ENCODE assay signal across 10 mouse cellular contexts in the genomic region with DNA sequence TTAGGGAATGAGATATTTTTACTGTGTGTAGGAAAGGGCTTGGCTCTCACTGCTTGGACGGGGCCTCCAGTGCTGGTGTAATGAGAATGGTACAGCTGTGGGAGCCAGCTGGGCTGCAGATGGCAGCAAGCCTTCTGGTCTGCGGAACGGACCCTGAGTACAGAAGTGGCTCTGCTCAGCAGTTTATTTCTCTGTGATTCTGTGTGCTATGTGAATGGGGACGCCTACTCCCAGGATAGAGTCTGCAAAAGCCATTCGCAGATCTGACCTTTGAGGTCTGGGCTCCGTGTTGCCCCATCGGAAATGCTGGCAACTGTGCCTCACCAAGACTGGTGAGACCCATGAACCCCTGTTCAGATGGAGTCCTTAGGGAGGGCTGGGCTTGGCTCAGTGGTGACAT. TPM values are rescaled to one million over a fixed set of nuclear protein-coding genes. Genes with fewer than 3 reads are reported as not detected.
DNase-seq lines count a peak whose midpoint lies in the region; ATAC-seq and TF ChIP-seq lines count a peak whose summit lies in the region.
"Had no signal": no experiment of that assay in that cellular context is flagged by ENCODE, and none has a peak within 500 bp of the region (broad histone marks: within the 10 kb centered on the region; RNA-seq: fewer than 3 reads in every experiment).

No protein-coding gene starts in this region.

- intact Hi-C loops in heart, postnatal 25 days (cut with DNase I): no loop called here

- H3K4me2 ChIP-seq in heart, postnatal 0 days (ENCODE audit: low read depth, low read length): peak overlapping the region; percentile 5; the same call in 1 of the 2 replicates
- H3K4me2 ChIP-seq in embryonic facial prominence, embryonic 14.5 days (ENCODE audit: low read depth, low read length): peak overlapping the region; percentile 77
- peak overlapping the region; percentile 93 for H3K4me2 ChIP-seq in intestine, embryonic 16.5 days (ENCODE audit: low read depth, low read length)
- H3K4me2 ChIP-seq in midbrain, embryonic 16.5 days (ENCODE audit: low read length): peak overlapping the region; percentile 82
- H3K4me2 ChIP-seq: liver, embryonic 15.5 days had no signal

- peaks cover 33% of the 10 kb centered on the region for H3K27me3 ChIP-seq in heart, postnatal 0 days (ENCODE audit: control insufficient read depth, insufficient read depth, low read length)
- H3K27me3 ChIP-seq in embryonic facial prominence, embryonic 14.5 days (replicated peaks; ENCODE audit: control insufficient read depth, insufficient read depth, low read length): peaks cover 16% of the 10 kb centered on the region; the same call in 1 of the 2 replicates
- no peaks in the 10 kb centered on the region for H3K27me3 ChIP-seq in intestine, embryonic 16.5 days (replicated peaks; ENCODE audit: control insufficient read depth, insufficient read depth, low read length)
- peaks cover 5% of the 10 kb centered on the region; the same call in 1 of the 2 replicates for H3K27me3 ChIP-seq in midbrain, embryonic 16.5 days (ENCODE audit: control insufficient read depth, insufficient read depth, low read depth, low read length)

- H3K4me3 ChIP-seq in heart, postnatal 0 days (ENCODE audit: low read depth, low read length): 0 out of 2 replicates have a peak overlapping the region, but pooled peaks have one; percentile 73
- H3K4me3 ChIP-seq in embryonic facial prominence, embryonic 14.5 days (ENCODE audit: low read depth, low read length): peak overlapping the region; percentile 67
- H3K4me3 ChIP-seq in intestine, embryonic 16.5 days (ENCODE audit: low read length): peak overlapping the region; percentile 77
- peak overlapping the region; percentile 74 for H3K4me3 ChIP-seq in midbrain, embryonic 16.5 days (ENCODE audit: low read depth, low read length)
- H3K4me3 ChIP-seq: erythroblast, embryonic 14.5 days; liver, embryonic 15.5 days had no signal

- no peak for DNase-seq in heart, postnatal 0 days (ENCODE audit: low spot score)
- DNase-seq in heart, postnatal 25 days (ENCODE audit: low spot score): no peak
- DNase-seq in embryonic facial prominence, embryonic 14.5 days (ENCODE audit: low spot score): peak; percentile 80
- no peak for DNase-seq in T-cell, adult 2 months (ENCODE audit: low spot score)
- DNase-seq in cerebellum, postnatal 36 days: no peak
- DNase-seq in spleen, postnatal 10 days (ENCODE audit: low spot score in 2 of 2): no peak

- peaks cover 7% of the 10 kb centered on the region; the same call in 1 of the 2 replicates for H3K4me1 ChIP-seq in heart, postnatal 0 days (ENCODE audit: control insufficient read depth, insufficient read depth)
- H3K4me1 ChIP-seq in embryonic facial prominence, embryonic 14.5 days (ENCODE audit: control insufficient read depth, insufficient read depth, low read length): 0 out of 2 replicates have a peak, but pooled peaks cover 4% of the 10 kb centered on the region
- peaks cover 10% of the 10 kb centered on the region for H3K4me1 ChIP-seq in intestine, embryonic 16.5 days (ENCODE audit: control insufficient read depth, insufficient read depth, low read length)
- peaks cover 12% of the 10 kb centered on the region; the same call in 1 of the 2 replicates for H3K4me1 ChIP-seq in midbrain, embryonic 16.5 days (ENCODE audit: control insufficient read depth, insufficient read depth, low read length)
- H3K4me1 ChIP-seq: liver, embryonic 15.5 days had no signal

- TF ChIP-seq EP300 in heart, postnatal 0 days (IDR thresholded peaks at IDR 0.05; ENCODE audit: low read depth): no peak

- TF ChIP-seq CTCF in heart, postnatal 0 days (IDR thresholded peaks at IDR 0.05; ENCODE audit: low read depth): no peak

- no peak overlapping the region for H3K27ac ChIP-seq in heart, postnatal 0 days (ENCODE audit: low read depth)
- H3K27ac ChIP-seq in embryonic facial prominence, embryonic 14.5 days (replicated peaks; ENCODE audit: low read depth, low read length): no peak overlapping the region; the same call in 1 of the 2 replicates
- no peak overlapping the region for H3K27ac ChIP-seq in intestine, embryonic 16.5 days (ENCODE audit: low read length)
- no peak overlapping the region for H3K27ac ChIP-seq in midbrain, embryonic 16.5 days (ENCODE audit: low read length)
- H3K27ac ChIP-seq: liver, embryonic 15.5 days had no signal

- ATAC-seq in heart, postnatal 0 days (ENCODE audit: insufficient read depth, low read depth): no peak
- ATAC-seq in embryonic facial prominence, embryonic 14.5 days (ENCODE audit: low read depth): peak; percentile 31; the same call in 1 of the 2 replicates
- ATAC-seq in intestine, embryonic 16.5 days: no peak
- no peak; the same call in 1 of the 2 replicates for ATAC-seq in midbrain, embryonic 16.5 days

- no peaks in the 10 kb centered on the region for H3K9me3 ChIP-seq in heart, postnatal 0 days (replicated peaks; ENCODE audit: control insufficient read depth, low read length)
- H3K9me3 ChIP-seq in embryonic facial prominence, embryonic 14.5 days (ENCODE audit: control insufficient read depth, low read length): no peaks in the 10 kb centered on the region
- H3K9me3 ChIP-seq in intestine, embryonic 16.5 days (ENCODE audit: control insufficient read depth, low read length): no peaks in the 10 kb centered on the region
- no peaks in the 10 kb centered on the region for H3K9me3 ChIP-seq in midbrain, embryonic 16.5 days (replicated peaks; ENCODE audit: control insufficient read depth, low read length, poor library complexity, severe bottlenecking)
- H3K9me3 ChIP-seq: liver, embryonic 15.5 days had no signal

- WGBS in heart, postnatal 0 days: 58% methylated on average over 7 of the region's 7 CpGs
- WGBS in embryonic facial prominence, embryonic 14.5 days: 10% methylated on average over 7 of the region's 7 CpGs
- WGBS in intestine, embryonic 16.5 days: 28% methylated on average over 7 of the region's 7 CpGs
- WGBS in midbrain, embryonic 16.5 days: 26% methylated on average over 7 of the region's 7 CpGs

- no peaks in the 10 kb centered on the region for H3K36me3 ChIP-seq in heart, postnatal 0 days (replicated peaks; ENCODE audit: control insufficient read depth, insufficient read depth, low read length)
- H3K36me3 ChIP-seq in embryonic facial prominence, embryonic 14.5 days (ENCODE audit: control insufficient read depth, insufficient read depth, low read length): peaks cover 21% of the 10 kb centered on the region; the same call in 1 of the 2 replicates
- H3K36me3 ChIP-seq in intestine, embryonic 16.5 days (ENCODE audit: control insufficient read depth, insufficient read depth, low read length): no peaks in the 10 kb centered on the region
- H3K36me3 ChIP-seq in midbrain, embryonic 16.5 days (ENCODE audit: control insufficient read depth, insufficient read depth, low read length): no peaks in the 10 kb centered on the region; the same call in 1 of the 2 replicates
- H3K36me3 ChIP-seq: liver, embryonic 15.5 days had no signal

- no peak overlapping the region for H3K9ac ChIP-seq in heart, postnatal 0 days (replicated peaks; ENCODE audit: low read depth, low read length)
- H3K9ac ChIP-seq in embryonic facial prominence, embryonic 14.5 days (ENCODE audit: low read depth, low read length): peak overlapping the region; percentile 70
- peak overlapping the region; percentile 23 for H3K9ac ChIP-seq in intestine, embryonic 16.5 days (ENCODE audit: low read depth, low read length)
- 0 out of 2 replicates have a peak overlapping the region, but pooled peaks have one; percentile 1 for H3K9ac ChIP-seq in midbrain, embryonic 16.5 days (ENCODE audit: low read depth, low read length)
- H3K9ac ChIP-seq: liver, embryonic 15.5 days had no signal

RNA-seq across cellular contexts. Expression of a gene that starts 2.7 kb away (rescaled TPM):
- total RNA-seq in heart, postnatal 0 days (2014; rRNA removed; ENCODE audit: low replicate concordance): 11.1 and 14.2 TPM in 2 replicates
- 1.8 and 2.3 TPM in 2 replicates for polyA plus RNA-seq in heart, postnatal 0 days (2015; fragmentation: Nextera tagmentation; extraction: Ambion mirVana)
- 1 to 10 TPM; 1.3 to 1.4 TPM for total RNA-seq in heart, postnatal 25 days (2021)
- 33.9 and 36.5 TPM in 2 replicates for polyA plus RNA-seq in embryonic facial prominence, embryonic 14.5 days (2014; fragmentation: Nextera tagmentation; extraction: Ambion mirVana)
- 5.9 TPM in 2 replicates for polyA plus RNA-seq in intestine, embryonic 16.5 days (2015; fragmentation: Nextera tagmentation; extraction: Ambion mirVana)
- polyA plus RNA-seq in midbrain, embryonic 16.5 days (2015; fragmentation: Nextera tagmentation; extraction: Ambion mirVana): 4.7 and 5.9 TPM in 2 replicates
- polyA plus RNA-seq: erythroblast, embryonic 14.5 days had no signal

RNA-seq across cellular contexts. Expression of a gene that starts 30.1 kb away (rescaled TPM):
- total RNA-seq in heart, postnatal 0 days (2014; rRNA removed; ENCODE audit: low replicate concordance): 3.7 and 5.3 TPM in 2 replicates
- polyA plus RNA-seq in heart, postnatal 0 days (2015; fragmentation: Nextera tagmentation; extraction: Ambion mirVana): 30.9 and 32.3 TPM in 2 replicates
- 10 to 100 TPM; 42.6 to 45.8 TPM for total RNA-seq in heart, postnatal 25 days (2021)
- polyA plus RNA-seq in embryonic facial prominence, embryonic 14.5 days (2014; fragmentation: Nextera tagmentation; extraction: Ambion mirVana): 32.1 and 33.1 TPM in 2 replicates
- polyA plus RNA-seq in intestine, embryonic 16.5 days (2015; fragmentation: Nextera tagmentation; extraction: Ambion mirVana): 30.4 and 32.3 TPM in 2 replicates
- 31.8 and 33.6 TPM in 2 replicates for polyA plus RNA-seq in midbrain, embryonic 16.5 days (2015; fragmentation: Nextera tagmentation; extraction: Ambion mirVana)

Comparison
In these comparisons a context has a peak if more than half of its experiments do, and no peak if none do; other contexts are left out.
1. H3K4me2 ChIP-seq: peak in every context shown above with its lines; median percentile 93 in intestine, embryonic 16.5 days; 82 in midbrain, embryonic 16.5 days; 77 in embryonic facial prominence, embryonic 14.5 days; 5 in heart, postnatal 0 days.